Mouse (Mus musculus): ENCODE data around the gene Nhlrc4. TPM values are rescaled to one million over a fixed set of nuclear protein-coding genes. Genes with fewer than 3 reads are reported as not detected.

The Nhlrc4 gene
- total RNA-seq, 2 experiments from 2014 or later: 0.54 to 0.98 TPM

DNA sequence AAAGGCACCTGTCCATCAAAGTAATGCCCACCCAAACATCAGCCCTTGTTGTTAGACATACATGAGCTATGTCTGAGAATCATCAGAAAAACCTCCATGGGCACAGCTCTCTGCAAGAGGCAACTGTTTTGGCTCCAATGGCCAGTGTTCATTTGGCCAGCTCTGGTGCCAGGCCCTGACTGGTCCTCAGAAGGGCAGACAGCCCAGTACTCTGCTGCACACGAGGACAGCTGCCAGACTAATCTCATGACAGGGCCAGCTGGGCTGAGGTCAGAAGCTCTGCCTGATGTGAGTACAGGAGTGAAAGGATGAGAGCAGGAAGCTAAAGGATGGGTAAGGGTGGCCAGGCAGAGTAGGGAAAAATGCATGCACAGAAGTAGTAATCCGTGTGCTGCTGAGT, 19.4 kb downstream of the Nhlrc4 start:
- peak; percentile 34 to 43 for DNase-seq (ENCODE audit: low spot score in 2 of 2)

DNA sequence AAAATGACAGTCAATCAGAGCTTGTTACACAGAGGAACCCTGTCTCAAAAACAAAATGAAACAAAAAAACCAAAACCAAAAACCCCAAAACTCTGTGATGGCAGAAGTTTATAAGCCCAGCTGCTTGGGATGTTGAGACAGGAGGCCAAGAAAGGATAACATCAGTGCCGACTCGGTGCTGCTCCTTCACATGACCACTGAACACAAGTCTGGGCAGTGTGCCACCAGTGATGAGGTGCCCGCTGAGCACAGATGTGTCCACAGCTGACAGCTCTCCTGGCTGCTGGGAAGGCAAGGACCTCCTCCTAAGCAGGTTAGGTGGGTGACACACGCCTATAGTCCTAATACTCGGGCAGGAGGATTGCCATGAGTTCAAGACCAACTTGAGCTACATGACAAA, 22.6 kb downstream of the Nhlrc4 start:
- no peak for DNase-seq (ENCODE audit: low spot score in 2 of 2)

DNA sequence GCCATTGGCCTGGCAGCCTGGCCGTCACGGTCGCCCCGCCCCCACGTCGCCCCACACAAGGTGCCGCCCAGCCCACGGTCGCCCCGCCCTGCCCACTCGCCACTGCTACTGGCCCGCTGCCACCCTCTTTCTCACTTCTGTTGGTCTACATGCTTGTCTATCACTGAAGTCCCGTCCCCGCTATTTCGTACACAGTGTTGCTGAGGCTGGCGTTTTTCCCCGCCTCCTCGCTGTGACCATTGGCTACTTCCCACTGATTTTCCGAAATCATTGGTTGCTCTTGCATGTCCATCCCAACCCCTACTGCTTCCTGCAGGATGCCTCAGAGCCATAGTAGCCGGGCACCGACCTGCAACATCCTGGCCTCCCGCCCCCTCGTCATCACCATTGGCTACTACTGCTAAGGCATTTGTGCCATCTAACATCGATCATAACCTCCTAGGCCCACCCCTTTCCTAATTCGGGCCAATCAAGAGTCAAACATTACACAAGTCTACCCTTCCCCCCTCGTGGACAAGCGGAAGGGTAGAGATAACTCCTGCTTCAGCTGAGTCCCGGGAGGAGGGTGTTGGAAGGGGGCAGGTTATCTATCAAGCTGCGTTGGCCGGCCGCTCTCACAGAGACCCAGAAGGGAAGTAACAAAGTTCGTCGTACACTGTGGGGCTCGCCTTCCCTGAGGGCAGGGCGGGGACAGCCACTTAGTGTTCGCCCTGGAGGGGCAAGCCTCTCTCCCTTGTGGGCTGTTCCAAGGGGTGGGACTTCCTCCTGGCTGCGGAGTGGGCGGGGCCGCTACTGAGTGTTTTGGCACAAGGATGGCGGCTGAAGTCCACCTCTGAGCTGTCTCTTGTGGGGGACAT, 24.7 kb downstream of the Nhlrc4 start:
- peak; percentile 100 for DNase-seq (ENCODE audit: low spot score in 2 of 2)

DNA sequence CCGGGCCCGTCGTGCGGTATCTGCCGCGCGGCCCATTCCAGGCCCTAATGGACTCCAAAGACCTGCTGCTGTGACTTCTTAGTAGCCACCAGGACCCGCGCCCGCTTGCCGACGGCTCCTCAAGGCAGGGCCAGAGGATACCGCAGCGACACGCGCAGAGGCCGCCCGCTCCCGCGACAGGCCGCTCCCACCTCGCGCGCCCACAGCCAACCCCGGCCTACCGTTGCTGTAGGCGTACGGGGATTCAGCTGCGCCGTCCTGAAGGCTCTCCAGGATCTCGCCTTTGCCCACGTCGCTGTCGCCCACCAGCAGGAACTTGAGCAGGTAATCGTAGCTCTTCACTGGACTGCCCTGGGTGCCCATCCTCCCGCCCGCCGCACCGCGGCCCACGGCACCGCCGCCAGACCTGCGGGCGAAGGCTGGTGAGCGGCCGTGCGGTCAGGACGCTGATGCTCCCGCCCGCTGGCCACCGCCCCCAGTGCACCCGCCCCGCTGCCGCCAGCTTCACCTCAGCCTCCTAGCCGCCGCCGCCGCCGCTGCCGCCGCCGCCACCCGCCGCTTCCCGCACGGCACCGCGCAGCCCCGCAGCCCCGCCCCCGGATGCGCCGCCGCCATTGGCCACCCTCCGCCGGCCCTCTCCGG, 25.5 kb downstream of the Nhlrc4 start, which contains the start of gene Rab40c:
TSS of gene Rab40c (minus strand) at position 584 of the 642 bp plus-strand sequence.
- peak; percentile 46 to 50 for DNase-seq (ENCODE audit: low spot score in 2 of 2)

DNA sequence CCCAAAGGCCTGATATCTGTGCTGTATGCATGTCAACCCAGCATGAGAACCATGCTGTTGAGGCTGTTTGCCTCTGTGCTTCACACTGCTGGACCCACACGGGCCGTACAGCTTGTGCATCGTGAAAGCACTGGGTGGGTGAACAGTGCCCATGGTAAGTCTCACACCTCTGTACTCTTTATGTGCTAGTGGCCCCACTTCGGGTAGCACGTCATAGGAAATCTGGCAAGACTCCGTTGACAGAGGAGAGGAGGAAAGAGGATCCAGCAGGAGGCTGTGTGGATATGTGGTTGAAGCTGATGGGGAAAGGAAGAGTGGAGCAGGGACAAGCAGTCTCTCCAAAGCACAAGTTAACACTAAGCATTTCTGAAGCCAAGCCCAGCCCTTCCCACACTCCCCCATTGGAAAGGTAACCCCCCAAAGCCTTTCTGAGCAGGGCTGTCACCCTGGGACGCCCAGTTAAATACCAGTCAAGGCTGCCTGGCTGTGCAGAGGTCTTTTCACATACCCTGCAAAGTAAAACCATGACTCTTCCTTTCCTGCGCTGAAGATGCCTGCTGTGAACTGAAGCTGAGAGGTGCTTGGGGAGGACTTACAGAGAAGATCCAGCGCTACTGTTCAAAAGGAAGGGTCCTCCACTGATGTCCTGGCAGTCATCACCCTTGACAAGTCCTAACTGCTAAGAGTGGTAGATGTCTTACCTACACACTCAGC, 26.6 kb downstream of the Nhlrc4 start:
- DNase-seq (ENCODE audit: low spot score in 2 of 2): no peak

DNA sequence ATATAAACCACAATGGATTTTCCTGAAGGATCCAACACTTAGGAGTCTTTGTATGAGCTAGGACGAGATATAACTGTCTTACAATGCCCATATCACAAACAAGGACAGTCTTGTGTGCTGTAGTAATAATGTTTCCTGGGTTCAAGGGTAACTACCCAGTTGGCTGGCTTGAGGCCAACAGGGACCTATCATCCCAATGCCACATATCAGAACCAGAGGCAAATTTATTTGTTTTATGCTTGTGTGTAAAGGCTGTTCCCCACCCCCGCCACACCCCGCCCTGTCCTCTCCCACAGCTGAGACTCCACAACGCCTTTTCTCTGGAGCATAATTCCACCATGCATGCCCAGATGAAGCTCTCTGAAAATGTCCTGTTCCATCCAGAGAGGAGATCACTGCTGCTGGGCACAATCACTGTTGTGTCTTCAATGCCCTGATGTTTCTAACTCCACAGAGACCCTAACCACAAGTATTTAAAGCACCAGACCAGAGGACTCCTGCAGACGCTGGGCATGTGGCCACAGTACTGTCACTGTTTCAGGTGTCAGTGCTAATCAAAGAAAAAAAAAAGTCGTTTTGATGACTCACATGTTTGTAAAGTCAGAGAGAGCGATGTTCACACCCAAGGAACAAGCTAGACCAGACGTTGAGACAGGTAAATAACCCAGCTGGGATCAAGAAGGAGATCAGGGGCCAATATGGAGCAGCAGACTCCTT, 27.7 kb downstream of the Nhlrc4 start:
- no peak for DNase-seq (ENCODE audit: low spot score in 2 of 2)

DNA sequence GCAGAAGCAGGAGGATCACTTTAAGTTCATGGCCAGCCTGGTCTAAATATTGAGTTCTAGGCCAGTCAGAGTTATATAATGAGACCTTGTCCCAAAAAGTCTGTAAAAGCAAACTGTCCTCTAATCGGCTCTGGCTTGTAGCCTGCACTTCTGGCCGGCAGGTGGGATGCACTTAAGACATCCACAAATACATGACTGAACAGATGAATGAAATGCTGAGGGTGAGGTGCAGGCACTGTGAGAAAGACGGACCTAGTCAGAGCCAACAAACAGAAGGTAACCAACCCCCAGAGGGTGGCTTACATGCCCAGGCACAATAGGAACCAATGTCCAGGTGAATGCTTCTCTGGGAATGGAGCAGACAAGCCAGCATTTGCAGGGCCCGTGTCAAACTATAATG, 30.5 kb downstream of the Nhlrc4 start:
- no peak for DNase-seq (ENCODE audit: low spot score in 2 of 2)

DNA sequence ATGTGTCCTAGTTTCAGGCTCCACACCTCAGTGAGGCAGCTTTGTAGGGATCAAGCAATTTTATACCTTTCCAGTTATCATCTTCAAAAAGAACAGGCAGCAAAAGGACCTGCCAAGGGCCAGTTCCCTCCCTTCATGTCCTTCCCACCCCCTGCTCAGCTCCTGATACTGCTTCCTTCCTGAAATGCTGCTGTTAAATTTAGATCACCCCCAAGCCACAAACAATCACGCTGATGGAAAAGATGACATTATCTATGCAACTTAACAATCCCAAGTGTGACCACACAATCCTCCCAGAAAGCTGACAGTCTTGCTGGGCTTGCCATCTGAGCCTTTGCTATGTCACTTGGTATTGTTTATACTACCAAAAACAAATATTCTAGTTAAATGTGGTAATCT, 30.9 kb downstream of the Nhlrc4 start:
- no peak for DNase-seq (ENCODE audit: low spot score in 2 of 2)

DNA sequence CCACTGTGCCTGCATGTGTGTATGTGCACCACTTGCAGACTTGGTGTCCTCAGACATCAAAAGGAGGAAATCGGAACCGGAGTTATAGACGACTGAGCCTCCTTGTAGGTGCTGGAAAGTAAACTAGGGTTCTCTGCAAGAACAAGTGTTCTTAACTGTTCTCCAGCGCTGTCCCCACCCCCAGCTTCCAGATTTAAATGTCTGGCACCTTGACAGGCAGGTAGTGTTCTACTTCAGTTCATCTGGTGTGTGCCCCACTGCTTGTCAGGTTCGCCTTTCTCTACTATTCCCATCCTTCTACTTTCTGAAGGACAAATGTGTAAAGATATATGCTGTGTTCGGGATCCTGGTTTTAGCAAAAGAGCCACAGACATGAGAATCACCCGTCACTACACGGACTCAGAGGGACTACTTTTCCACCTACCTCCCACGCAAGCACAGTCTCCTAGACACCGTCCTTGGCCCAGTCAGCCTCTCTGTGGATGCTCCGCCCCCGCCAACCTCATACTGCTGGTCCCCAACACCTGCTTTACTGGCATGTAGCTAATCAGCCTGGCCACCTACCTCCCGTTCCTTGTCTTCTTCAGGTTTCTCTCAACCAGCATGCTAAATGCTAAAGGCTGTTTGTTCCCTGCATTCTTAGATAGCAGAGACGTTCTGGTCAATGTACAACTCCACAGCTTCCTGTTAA, 31.4 kb downstream of the Nhlrc4 start:
- DNase-seq (ENCODE audit: low spot score in 2 of 2): peak; percentile 72 to 80

DNA sequence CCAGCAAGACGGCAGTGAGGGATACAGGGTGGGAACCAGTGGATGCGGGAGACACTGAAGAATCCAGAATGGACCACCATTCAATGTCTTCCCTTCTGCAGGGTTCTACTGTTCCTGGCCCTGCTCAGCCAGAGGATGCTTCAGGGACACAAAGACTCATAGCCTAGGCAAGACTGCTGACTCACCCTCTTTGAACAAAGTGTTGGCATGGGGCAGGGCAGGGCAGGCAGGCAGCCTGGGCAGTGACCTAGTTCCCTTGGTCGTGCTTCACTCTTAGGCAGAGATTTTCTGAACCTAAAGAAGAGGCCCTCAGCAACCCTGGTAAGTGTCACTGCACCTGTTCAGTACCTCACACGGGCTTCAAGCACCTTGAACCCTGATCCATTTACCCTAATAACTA, 32.9 kb downstream of the Nhlrc4 start:
- no peak for DNase-seq (ENCODE audit: low spot score in 2 of 2)

DNA sequence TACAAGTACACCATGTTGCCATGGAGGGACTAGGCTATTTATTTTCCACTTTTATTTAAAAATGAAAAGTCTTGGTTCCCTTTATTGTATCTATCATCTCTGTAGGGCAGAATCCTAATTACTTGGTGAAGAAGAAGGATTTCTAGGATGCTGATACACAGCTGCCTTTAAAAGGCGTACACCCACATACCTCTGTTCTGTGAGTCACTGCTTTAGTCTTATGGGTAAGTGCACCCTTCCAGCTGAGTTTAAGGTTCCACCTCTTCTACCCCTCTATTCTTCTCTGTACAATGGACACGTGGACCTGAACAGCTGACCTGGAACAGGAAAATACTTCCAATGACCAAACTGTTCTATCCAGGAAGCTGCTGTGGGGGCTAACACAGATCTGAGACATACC, 37.1 kb downstream of the Nhlrc4 start:
- no peak for DNase-seq (ENCODE audit: low spot score in 2 of 2)

DNA sequence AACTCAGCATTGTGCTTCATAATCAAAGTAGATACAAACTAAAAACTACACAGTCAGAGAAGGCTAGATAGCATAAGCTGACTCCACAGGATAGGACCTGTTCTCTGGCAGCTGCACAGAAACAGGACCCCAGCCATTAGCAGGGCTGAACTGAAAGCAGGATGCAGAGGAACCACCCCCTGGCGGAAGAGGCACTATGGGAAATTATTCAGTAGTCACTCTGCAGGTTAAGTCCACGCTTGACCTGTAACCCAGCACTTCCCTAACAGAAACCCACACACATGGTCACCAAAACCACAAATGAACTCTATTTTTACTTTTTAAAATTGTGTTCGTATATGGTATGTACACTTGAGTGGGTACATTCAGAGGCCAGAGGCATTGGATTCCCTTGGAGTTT, 41.7 kb downstream of the Nhlrc4 start:
- no peak for DNase-seq (ENCODE audit: low spot score in 2 of 2)

DNA sequence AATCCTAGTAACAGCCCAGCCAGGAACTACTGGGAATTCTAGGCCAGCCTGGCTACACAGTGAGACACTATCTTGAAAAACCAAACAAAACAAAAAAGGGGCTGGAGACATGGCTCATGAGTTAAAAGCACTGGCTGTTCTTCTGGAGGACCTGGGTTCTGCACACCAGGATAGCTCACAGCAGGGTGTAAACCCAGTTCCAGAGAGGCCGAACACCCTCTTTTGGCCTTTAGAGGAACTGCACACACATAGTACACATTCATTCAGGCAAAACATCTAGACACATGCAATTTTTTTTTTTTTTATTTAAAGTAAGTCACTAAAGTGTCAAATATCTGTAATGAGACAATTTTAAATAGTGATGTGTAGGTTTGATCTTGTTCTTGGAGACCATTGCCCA, 44.6 kb downstream of the Nhlrc4 start:
- no peak for DNase-seq (ENCODE audit: low spot score in 2 of 2)

DNA sequence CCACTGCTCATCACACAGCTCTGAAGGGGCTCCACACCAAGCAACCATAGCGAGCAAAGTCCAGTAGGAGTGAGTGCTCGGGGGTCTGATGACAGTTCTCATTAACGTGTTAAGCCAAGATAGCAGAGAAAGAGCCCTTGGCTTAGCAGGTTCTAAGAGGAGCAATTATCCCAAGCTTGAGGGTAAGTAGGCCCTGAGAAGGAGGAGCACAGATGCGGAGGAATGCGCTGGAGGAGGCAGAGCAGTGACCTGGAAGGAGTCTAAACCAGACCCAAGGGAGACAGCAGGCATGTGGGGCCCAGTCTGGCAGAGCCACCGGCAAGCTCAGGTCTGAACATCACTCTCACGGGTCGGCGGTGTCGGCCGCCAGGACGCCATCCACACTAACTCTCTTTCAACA, 48.9 kb downstream of the Nhlrc4 start:
- DNase-seq (ENCODE audit: low spot score in 2 of 2): no peak

DNA sequence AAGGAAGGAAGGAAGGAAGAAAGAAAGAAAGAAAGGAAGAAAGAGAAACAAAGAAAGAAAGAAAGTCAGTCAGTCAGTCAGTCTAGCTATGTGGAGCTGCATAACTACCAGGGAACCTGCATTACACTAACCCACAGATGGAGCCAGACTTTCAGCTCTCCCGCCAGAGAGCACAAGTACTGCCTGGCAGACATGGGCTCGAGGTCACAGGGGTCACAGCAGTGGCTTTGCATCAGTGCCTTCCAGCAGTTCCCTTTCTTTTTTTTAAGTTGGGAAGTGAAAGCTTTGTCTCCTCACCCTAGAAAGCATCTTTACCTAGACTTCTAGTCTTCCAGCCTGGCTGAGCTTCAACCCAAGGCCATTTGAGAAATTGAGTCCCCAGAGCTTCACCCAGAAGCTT, 49.3 kb downstream of the Nhlrc4 start:
- DNase-seq (ENCODE audit: low spot score in 2 of 2): no peak

DNA sequence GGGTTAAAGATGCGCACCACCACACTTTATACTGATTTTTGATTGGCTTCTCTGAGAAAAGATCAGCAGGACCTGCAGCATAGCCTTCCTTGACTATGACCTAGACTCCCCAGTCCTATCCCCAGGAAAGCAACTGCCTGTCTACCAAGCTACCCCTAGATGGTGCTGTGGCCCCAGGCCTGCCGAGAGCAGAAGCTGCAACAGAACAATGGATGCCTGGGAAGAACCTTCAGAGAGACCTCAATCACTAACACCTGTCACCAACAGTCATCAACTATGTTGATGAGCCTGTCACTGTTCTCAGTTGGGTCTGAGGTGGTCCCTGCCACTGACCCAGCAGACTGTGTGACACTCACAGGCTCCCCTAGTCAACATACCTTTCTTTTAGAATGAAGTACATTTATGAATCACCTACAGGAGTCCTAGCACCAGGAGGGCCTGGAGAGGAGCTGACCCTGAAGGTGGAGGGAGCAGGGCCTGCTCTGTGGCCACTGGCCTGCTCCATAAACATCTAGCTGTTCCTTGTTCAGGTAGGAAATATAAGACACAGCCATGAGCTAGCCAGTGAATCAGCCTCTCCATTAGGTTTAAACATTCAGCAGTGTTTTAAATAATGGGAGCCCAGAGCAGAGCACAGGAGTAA, 50.7 kb downstream of the Nhlrc4 start:
- peak; percentile 71 for DNase-seq (ENCODE audit: low spot score in 2 of 2)

All from left cerebral cortex, adult 18-20 months (tissue).